Mouse (Mus musculus): ENCODE measurements around the gene Srpk2. TPM values are rescaled to one million over a fixed set of nuclear protein-coding genes. Genes with fewer than 3 reads are reported as not detected.
A peak's percentile ranks its signal among the peaks of the same experiment; 100 is the strongest.
"Not testable (repeated sequence)": the region's sequence is repeated elsewhere in the genome, so short reads cannot be mapped to it uniquely, and the experiment has no call there.

Gene Srpk2
- polyA plus RNA-seq, 1 experiment: 66.9 TPM

GRCm38 (mm10) chr5:23709661-23710060 lies 25.2 kb upstream of the Srpk2 start:
- H3K4me3 ChIP-seq (ENCODE audit: insufficient read depth, low read length): no peak overlapping the region
- no peak overlapping the region for H3K27ac ChIP-seq (ENCODE audit: insufficient read depth, low read length)
- no peak for TF ChIP-seq CTCF (IDR thresholded peaks at IDR 0.05; ENCODE audit: borderline replicate concordance, insufficient read depth, low read length)
- TF ChIP-seq POLR2A (IDR thresholded peaks at IDR 0.05; ENCODE audit: low read depth, low read length): no peak
- H3K4me1 ChIP-seq (ENCODE audit: control insufficient read depth, insufficient read depth, low read length): no peaks in the 10 kb centered on the region

GRCm38 (mm10) chr5:23706601-23707597 lies 22.5 kb upstream of the Srpk2 start:
- not testable (repeated sequence) for H3K27ac ChIP-seq (ENCODE audit: insufficient read depth, low read length); H3K4me3 ChIP-seq (ENCODE audit: insufficient read depth, low read length); H3K4me1 ChIP-seq (ENCODE audit: control insufficient read depth, insufficient read depth, low read length)

GRCm38 (mm10) chr5:23697457-23697856 lies 13.0 kb upstream of the Srpk2 start:
- no peaks in the 10 kb centered on the region for H3K4me1 ChIP-seq (ENCODE audit: control insufficient read depth, insufficient read depth, low read length)
- TF ChIP-seq POLR2A (IDR thresholded peaks at IDR 0.05; ENCODE audit: low read depth, low read length) (no peak), CTCF (IDR thresholded peaks at IDR 0.05; ENCODE audit: borderline replicate concordance, insufficient read depth, low read length) (no peak)
- no peak overlapping the region for H3K4me3 ChIP-seq (ENCODE audit: insufficient read depth, low read length)
- no peak overlapping the region for H3K27ac ChIP-seq (ENCODE audit: insufficient read depth, low read length)

GRCm38 (mm10) chr5:23683431-23683830 lies 986 bp downstream of the Srpk2 start:
- TF ChIP-seq CTCF (IDR thresholded peaks at IDR 0.05; ENCODE audit: borderline replicate concordance, insufficient read depth, low read length) (no peak), POLR2A (IDR thresholded peaks at IDR 0.05; ENCODE audit: low read depth, low read length) (no peak)
- no peak overlapping the region for H3K27ac ChIP-seq (ENCODE audit: insufficient read depth, low read length)
- no peaks in the 10 kb centered on the region for H3K4me1 ChIP-seq (ENCODE audit: control insufficient read depth, insufficient read depth, low read length)
- no peak overlapping the region for H3K4me3 ChIP-seq (ENCODE audit: insufficient read depth, low read length)

- no peak for TF ChIP-seq CTCF (IDR thresholded peaks at IDR 0.05; ENCODE audit: borderline replicate concordance, insufficient read depth, low read length)
- TF ChIP-seq POLR2A (IDR thresholded peaks at IDR 0.05; ENCODE audit: low read depth, low read length): no peak
- Histone ChIP-seq H3K4me1 (ENCODE audit: control insufficient read depth, insufficient read depth, low read length) (no peaks in the 10 kb centered on the region; the same call in 1 of the 2 replicates), H3K4me3 (ENCODE audit: insufficient read depth, low read length) (no peak overlapping the region), H3K27ac (ENCODE audit: insufficient read depth, low read length) (no peak overlapping the region)
Measured at GRCm38 (mm10) chr5:23679006-23679405, 5.4 kb downstream of the Srpk2 start.

GRCm38 (mm10) chr5:23677883-23678282 lies 6.5 kb downstream of the Srpk2 start:
- Histone ChIP-seq H3K27ac (ENCODE audit: insufficient read depth, low read length) (no peak overlapping the region), H3K4me3 (ENCODE audit: insufficient read depth, low read length) (no peak overlapping the region), H3K4me1 (ENCODE audit: control insufficient read depth, insufficient read depth, low read length) (no peaks in the 10 kb centered on the region; the same call in 1 of the 2 replicates)
- TF ChIP-seq POLR2A (IDR thresholded peaks at IDR 0.05; ENCODE audit: low read depth, low read length): no peak
- TF ChIP-seq CTCF (IDR thresholded peaks at IDR 0.05; ENCODE audit: borderline replicate concordance, insufficient read depth, low read length): no peak

GRCm38 (mm10) chr5:23677072-23677453 lies 7.4 kb downstream of the Srpk2 start:
- Histone ChIP-seq H3K4me3 (ENCODE audit: insufficient read depth, low read length) (no peak overlapping the region), H3K4me1 (ENCODE audit: control insufficient read depth, insufficient read depth, low read length) (no peaks in the 10 kb centered on the region; the same call in 1 of the 2 replicates), H3K27ac (ENCODE audit: insufficient read depth, low read length) (no peak overlapping the region)
- TF ChIP-seq CTCF (IDR thresholded peaks at IDR 0.05; ENCODE audit: borderline replicate concordance, insufficient read depth, low read length) (no peak), POLR2A (IDR thresholded peaks at IDR 0.05; ENCODE audit: low read depth, low read length) (no peak)

GRCm38 (mm10) chr5:23676156-23677071 lies 8.0 kb downstream of the Srpk2 start:
- no peaks in the 10 kb centered on the region; the same call in 1 of the 2 replicates for H3K4me1 ChIP-seq (ENCODE audit: control insufficient read depth, insufficient read depth, low read length)
- TF ChIP-seq POLR2A (IDR thresholded peaks at IDR 0.05; ENCODE audit: low read depth, low read length): no peak
- TF ChIP-seq CTCF (IDR thresholded peaks at IDR 0.05; ENCODE audit: borderline replicate concordance, insufficient read depth, low read length): no peak
- peak overlapping the region; percentile 37 for H3K4me3 ChIP-seq (ENCODE audit: insufficient read depth, low read length)
- H3K27ac ChIP-seq (ENCODE audit: insufficient read depth, low read length): no peak overlapping the region

GRCm38 (mm10) chr5:23675499-23676155 lies 8.8 kb downstream of the Srpk2 start:
- H3K27ac ChIP-seq (ENCODE audit: insufficient read depth, low read length): 0 out of 2 replicates have a peak overlapping the region, but pooled peaks have one; percentile 5
- peak overlapping the region; percentile 80 for H3K4me3 ChIP-seq (ENCODE audit: insufficient read depth, low read length)
- TF ChIP-seq POLR2A (IDR thresholded peaks at IDR 0.05; ENCODE audit: low read depth, low read length) (peak; percentile 74), CTCF (IDR thresholded peaks at IDR 0.05; ENCODE audit: borderline replicate concordance, insufficient read depth, low read length) (no peak)
- no peaks in the 10 kb centered on the region; the same call in 1 of the 2 replicates for H3K4me1 ChIP-seq (ENCODE audit: control insufficient read depth, insufficient read depth, low read length)

All from embryonic fibroblast, embryonic 13.5 days (primary cell).